Mouse (Mus musculus) embryonic facial prominence, embryonic 15.5 days (tissue): ENCODE results near the gene Cisd3. TPM values are rescaled to one million over a fixed set of nuclear protein-coding genes. Genes with fewer than 3 reads are reported as not detected.
A peak's percentile ranks its signal among the peaks of the same experiment; 100 is the strongest.

ENCODE experiments used
- ATAC-seq: fragments of 200-750 bp; cut with Nextera tagmentation; 2 replicates; pipeline ENCODE4 v1.8.0; 2017; ENCODE audit warnings: low read depth, moderate TSS enrichment; ENCODE audit not compliant: insufficient number of reproducible peaks, low FRiP score, low TSS enrichment
- H3K27ac ChIP-seq: fragments of 300-500 bp; sonication (generic); replicated peaks from 2 replicates; pipeline ENCODE4 v1.5.1; 2015; ENCODE audit warnings: mild to moderate bottlenecking, inconsistent platforms
- H3K27me3 ChIP-seq: fragments of 300-500 bp; sonication (generic); 2 replicates; pipeline ENCODE4 v1.6.1; 2015; ENCODE audit warnings: inconsistent platforms
- H3K36me3 ChIP-seq: fragments of 300-500 bp; sonication (generic); 2 replicates; pipeline ENCODE4 v1.6.1; 2015; ENCODE audit warnings: mild to moderate bottlenecking, inconsistent platforms
- H3K4me1 ChIP-seq: fragments of 300-500 bp; sonication (generic); 2 replicates; pipeline ENCODE4 v1.6.1; 2015; ENCODE audit warnings: inconsistent platforms
- H3K4me2 ChIP-seq: fragments of 300-500 bp; sonication (generic); replicated peaks from 2 replicates; pipeline ENCODE4 v1.6.1; 2015; ENCODE audit warnings: mild to moderate bottlenecking, inconsistent platforms
- H3K4me3 ChIP-seq: fragments of 300-500 bp; sonication (generic); replicated peaks from 2 replicates; pipeline ENCODE4 v1.5.1; 2015; ENCODE audit warnings: mild to moderate bottlenecking, inconsistent platforms
- H3K9ac ChIP-seq: fragments of 300-500 bp; sonication (generic); 2 replicates; pipeline ENCODE4 v1.6.1; 2015; ENCODE audit warnings: inconsistent platforms
- H3K9me3 ChIP-seq: fragments of 300-500 bp; sonication (generic); replicated peaks from 2 replicates; pipeline ENCODE4 v1.6.1; 2016; ENCODE audit warnings: inconsistent platforms
- WGBS: fragments of 180-500 bp; shearing (Covaris S2); methylation state at CpG from one replicate; pipeline ENCODE4 v1.1.7; 2015; 5-methylcytosine and 5-hydroxymethylcytosine counted together
- polyA plus RNA-seq: library from polyadenylated mRNA; unstranded; fragments of >200 nt; fragmentation: Nextera tagmentation; extraction: Ambion mirVana; gene quantifications from 2 replicates; pipeline ENCODE4 v1.2.1, GENCODE M21; 2015

Gene Cisd3
- polyA plus RNA-seq, 1 experiment from 2014 or later: 32.7 TPM

GRCm38 (mm10) chr11:97664339-97664665 is 21.3 kb upstream of the Cisd3 start:
- Histone ChIP-seq H3K9ac (peak overlapping the region; percentile 59), H3K27me3 (peaks cover 17% of the 10 kb centered on the region), H3K36me3 (peaks cover 34% of the 10 kb centered on the region), H3K4me1 (peaks cover 59% of the 10 kb centered on the region), H3K27ac (peak overlapping the region; percentile 85), H3K4me3 (peak overlapping the region; percentile 81), H3K4me2 (peak overlapping the region; percentile 83), H3K9me3 (no peaks in the 10 kb centered on the region)
- no peak for ATAC-seq
- WGBS: 0% methylated on average over 6 of the region's 8 CpGs

GRCm38 (mm10) chr11:97664771-97665240 is 20.8 kb upstream of the Cisd3 start:
- Histone ChIP-seq H3K4me1 (peaks cover 59% of the 10 kb centered on the region), H3K4me3 (peak overlapping the region; percentile 81), H3K36me3 (peaks cover 39% of the 10 kb centered on the region), H3K27me3 (peaks cover 17% of the 10 kb centered on the region), H3K4me2 (peak overlapping the region; percentile 83), H3K9ac (no peak overlapping the region), H3K9me3 (no peaks in the 10 kb centered on the region), H3K27ac (no peak overlapping the region)
- no peak for ATAC-seq
- 25% methylated on average over 6 of the region's 6 CpGs for WGBS

GRCm38 (mm10) chr11:97665431-97665830 is 20.2 kb upstream of the Cisd3 start:
- no peak overlapping the region for H3K4me2 ChIP-seq
- no peak for ATAC-seq
- H3K36me3 ChIP-seq: peaks cover 42% of the 10 kb centered on the region
- WGBS: 81% methylated on average over 13 of the region's 13 CpGs
- H3K27ac ChIP-seq: no peak overlapping the region
- H3K9ac ChIP-seq: no peak overlapping the region
- no peaks in the 10 kb centered on the region for H3K9me3 ChIP-seq
- H3K4me1 ChIP-seq: peaks cover 63% of the 10 kb centered on the region
- H3K27me3 ChIP-seq: peaks cover 17% of the 10 kb centered on the region
- no peak overlapping the region for H3K4me3 ChIP-seq

GRCm38 (mm10) chr11:97666221-97666620 is 19.4 kb upstream of the Cisd3 start:
- H3K27ac ChIP-seq: no peak overlapping the region
- peaks cover 46% of the 10 kb centered on the region for H3K36me3 ChIP-seq
- peaks cover 63% of the 10 kb centered on the region for H3K4me1 ChIP-seq

GRCm38 (mm10) chr11:97666794-97667193 is 18.8 kb upstream of the Cisd3 start:
- peaks cover 50% of the 10 kb centered on the region for H3K36me3 ChIP-seq

More at GRCm38 (mm10) chr11:97666221-97666620, 19.4 kb upstream of the Cisd3 start:
- ATAC-seq: no peak
- Histone ChIP-seq H3K4me2 (no peak overlapping the region), H3K9ac (no peak overlapping the region), H3K27me3 (peaks cover 12% of the 10 kb centered on the region), H3K4me3 (no peak overlapping the region), H3K9me3 (no peaks in the 10 kb centered on the region)
- WGBS: 86% methylated on average over 7 of the region's 7 CpGs

GRCm38 (mm10) chr11:97668160-97668559 is 17.5 kb upstream of the Cisd3 start:
- 80% methylated on average over 7 of the region's 7 CpGs for WGBS
- H3K9me3 ChIP-seq: no peaks in the 10 kb centered on the region
- no peak overlapping the region for H3K4me2 ChIP-seq
- H3K4me1 ChIP-seq: peaks cover 49% of the 10 kb centered on the region
- H3K36me3 ChIP-seq: peaks cover 64% of the 10 kb centered on the region
- no peak overlapping the region for H3K4me3 ChIP-seq
- no peak overlapping the region for H3K27ac ChIP-seq
- H3K9ac ChIP-seq: no peak overlapping the region
- ATAC-seq: no peak
- H3K27me3 ChIP-seq: no peaks in the 10 kb centered on the region

More at GRCm38 (mm10) chr11:97666794-97667193, 18.8 kb upstream of the Cisd3 start:
- Histone ChIP-seq H3K4me2 (no peak overlapping the region), H3K27ac (no peak overlapping the region), H3K27me3 (peaks cover 8% of the 10 kb centered on the region), H3K9me3 (no peaks in the 10 kb centered on the region), H3K9ac (no peak overlapping the region), H3K4me3 (no peak overlapping the region), H3K4me1 (peaks cover 59% of the 10 kb centered on the region)
- WGBS: 84% methylated on average over 15 of the region's 15 CpGs
- no peak for ATAC-seq

- no peaks in the 10 kb centered on the region for H3K9me3 ChIP-seq
- H3K27me3 ChIP-seq: no peaks in the 10 kb centered on the region
- H3K27ac ChIP-seq: peak overlapping the region; percentile 53; the same call in 1 of the 2 replicates
- no peak for ATAC-seq
- H3K4me2 ChIP-seq: no peak overlapping the region
- H3K4me3 ChIP-seq: no peak overlapping the region
- peaks cover 75% of the 10 kb centered on the region for H3K36me3 ChIP-seq
- 53% methylated on average over 15 of the region's 15 CpGs for whole genome bisulfite sequencing
- no peak overlapping the region for H3K9ac ChIP-seq
- H3K4me1 ChIP-seq: peaks cover 47% of the 10 kb centered on the region
These were observed 16.4 kb upstream of the Cisd3 start for GRCm38 (mm10) chr11:97669268-97669667.

GRCm38 (mm10) chr11:97669829-97670228 is 15.8 kb upstream of the Cisd3 start:
- Histone ChIP-seq H3K27me3 (no peaks in the 10 kb centered on the region), H3K27ac (0 out of 2 replicates have a peak overlapping the region, but pooled peaks have one; percentile 7), H3K9ac (no peak overlapping the region), H3K36me3 (peaks cover 80% of the 10 kb centered on the region), H3K4me3 (no peak overlapping the region), H3K9me3 (no peaks in the 10 kb centered on the region), H3K4me2 (no peak overlapping the region), H3K4me1 (peaks cover 42% of the 10 kb centered on the region)
- WGBS: 23% methylated on average over 6 of the region's 6 CpGs
- ATAC-seq: no peak

- no peak overlapping the region for H3K4me3 ChIP-seq
- H3K27ac ChIP-seq: peak overlapping the region; percentile 17; the same call in 1 of the 2 replicates
- H3K4me1 ChIP-seq: peaks cover 35% of the 10 kb centered on the region
- ATAC-seq: no peak
- H3K4me2 ChIP-seq: no peak overlapping the region
- H3K27me3 ChIP-seq: no peaks in the 10 kb centered on the region
- peaks cover 85% of the 10 kb centered on the region for H3K36me3 ChIP-seq
- no peak overlapping the region for H3K9ac ChIP-seq
- WGBS: 58% methylated on average over 13 of the region's 13 CpGs
- no peaks in the 10 kb centered on the region for H3K9me3 ChIP-seq
These were observed 15.1 kb upstream of the Cisd3 start for GRCm38 (mm10) chr11:97670234-97671176.

GRCm38 (mm10) chr11:97671177-97671527 is 14.5 kb upstream of the Cisd3 start:
- peaks cover 33% of the 10 kb centered on the region for H3K4me1 ChIP-seq
- no peaks in the 10 kb centered on the region for H3K27me3 ChIP-seq
- peak overlapping the region; percentile 17; the same call in 1 of the 2 replicates for H3K27ac ChIP-seq
- no peaks in the 10 kb centered on the region for H3K9me3 ChIP-seq
- 24% methylated on average over 2 of the region's 2 CpGs for WGBS
- peaks cover 84% of the 10 kb centered on the region for H3K36me3 ChIP-seq
- H3K4me3 ChIP-seq: no peak overlapping the region
- H3K4me2 ChIP-seq: no peak overlapping the region
- no peak overlapping the region for H3K9ac ChIP-seq
- no peak for ATAC-seq

- Histone ChIP-seq H3K27me3 (no peaks in the 10 kb centered on the region), H3K9ac (no peak overlapping the region), H3K4me2 (no peak overlapping the region), H3K4me3 (no peak overlapping the region), H3K9me3 (no peaks in the 10 kb centered on the region), H3K27ac (no peak overlapping the region), H3K4me1 (peaks cover 42% of the 10 kb centered on the region), H3K36me3 (peaks cover 74% of the 10 kb centered on the region)
- WGBS: 82% methylated on average over 11 of the region's 11 CpGs
- ATAC-seq: no peak
These were observed 12.5 kb upstream of the Cisd3 start for GRCm38 (mm10) chr11:97673148-97673547.
